ENCODE assay signal across 10 mouse cellular contexts in genomic region chr11:22628979-22629378, GRCm38 (mm10).
A peak's percentile ranks its signal among the peaks of the same experiment; 100 is the strongest.
DNase-seq lines count a peak whose midpoint lies in the region; ATAC-seq and TF ChIP-seq lines count a peak whose summit lies in the region.
"Had no signal": no experiment of that assay in that cellular context is flagged by ENCODE, and none has a peak within 500 bp of the region (broad histone marks: within the 10 kb centered on the region; RNA-seq: fewer than 3 reads in every experiment).

No protein-coding gene starts in this region.

- H3K27me3 ChIP-seq in heart, embryonic 11.5 days (ENCODE audit: control insufficient read depth, insufficient read depth, low read length), result no peaks in the 10 kb centered on the region
- no peaks in the 10 kb centered on the region for H3K27me3 ChIP-seq in kidney, postnatal 0 days (ENCODE audit: insufficient read depth, low read length)
- H3K27me3 ChIP-seq in hindbrain, embryonic 10.5 days (ENCODE audit: insufficient read depth, poor library complexity, severe bottlenecking), result no peaks in the 10 kb centered on the region
- H3K27me3 ChIP-seq: forebrain, embryonic 13.5 days; midbrain, embryonic 13.5 days had no signal

- no peak overlapping the region for H3K27ac ChIP-seq in heart, embryonic 11.5 days (ENCODE audit: low read depth, low read length)
- H3K27ac ChIP-seq in kidney, postnatal 0 days, result peak overlapping the region; percentile 86
- no peak overlapping the region for H3K27ac ChIP-seq in hindbrain, embryonic 10.5 days
- H3K27ac ChIP-seq: forebrain, embryonic 13.5 days; midbrain, embryonic 13.5 days had no signal

- H3K9ac ChIP-seq in heart, embryonic 11.5 days (ENCODE audit: low read depth, low read length), result no peak overlapping the region
- no peak overlapping the region for H3K9ac ChIP-seq in kidney, postnatal 0 days (ENCODE audit: low read depth, low read length)
- H3K9ac ChIP-seq: forebrain, embryonic 13.5 days; midbrain, embryonic 13.5 days had no signal

- no peak overlapping the region for H3K4me3 ChIP-seq in heart, embryonic 11.5 days (ENCODE audit: low read depth, low read length)
- H3K4me3 ChIP-seq in kidney, postnatal 0 days (replicated peaks; ENCODE audit: low read depth, low read length), result no peak overlapping the region
- no peak overlapping the region for H3K4me3 ChIP-seq in hindbrain, embryonic 10.5 days
- H3K4me3 ChIP-seq: forebrain, embryonic 13.5 days; midbrain, embryonic 13.5 days had no signal

- ATAC-seq in heart, embryonic 11.5 days (replicated peaks; ENCODE audit: insufficient number of reproducible peaks, low FRiP score, low TSS enrichment), result no peak
- ATAC-seq in kidney, postnatal 0 days (replicated peaks; ENCODE audit: low FRiP score, low read depth), result no peak
- no peak for ATAC-seq in CD4-positive, CD25-positive, alpha-beta regulatory T cell, adult 4 months
- ATAC-seq: forebrain, embryonic 13.5 days; midbrain, embryonic 13.5 days had no signal

- peaks cover 9% of the 10 kb centered on the region for H3K4me1 ChIP-seq in heart, embryonic 11.5 days (ENCODE audit: control insufficient read depth, insufficient read depth, low read length)
- peaks cover 15% of the 10 kb centered on the region; the same call in 1 of the 2 replicates for H3K4me1 ChIP-seq in kidney, postnatal 0 days (replicated peaks; ENCODE audit: insufficient read depth, low read length)
- H3K4me1 ChIP-seq in hindbrain, embryonic 10.5 days (replicated peaks), result peaks cover 22% of the 10 kb centered on the region; the same call in 1 of the 2 replicates

- DNase-seq in heart, adult 11 months, result peak; percentile 99
- DNase-seq in heart, adult 9 months (ENCODE audit: low spot score in 2 of 2), result peak; percentile 77 to 87
- peak; percentile 79 for DNase-seq in kidney, postnatal 0 days (ENCODE audit: low spot score)
- DNase-seq in skeletal muscle tissue, adult 2 months (ENCODE audit: low read depth, low spot score), result peak; percentile 74
- no peak for DNase-seq in hindbrain, embryonic 10.5 days (ENCODE audit: low spot score)
- DNase-seq in retina, embryonic 14.5 days (ENCODE audit: low spot score), result no peak

- H3K36me3 ChIP-seq in heart, embryonic 11.5 days (ENCODE audit: control insufficient read depth, insufficient read depth, low read length), result no peaks in the 10 kb centered on the region
- no peaks in the 10 kb centered on the region for H3K36me3 ChIP-seq in kidney, postnatal 0 days (ENCODE audit: insufficient read depth, low read length)
- H3K36me3 ChIP-seq in hindbrain, embryonic 10.5 days, result no peaks in the 10 kb centered on the region
- H3K36me3 ChIP-seq: midbrain, embryonic 13.5 days had no signal

- WGBS in heart, embryonic 11.5 days (ENCODE audit: insufficient replicate concordance), result 64% methylated on average over 5 of the region's 5 CpGs
- WGBS in kidney, postnatal 0 days, result 61% methylated on average over 5 of the region's 5 CpGs
- 81% methylated on average over 5 of the region's 5 CpGs for WGBS in hindbrain, embryonic 10.5 days

- TF ChIP-seq CTCF in kidney, postnatal 0 days (IDR thresholded peaks at IDR 0.05; ENCODE audit: low read depth), result no peak

- no peaks in the 10 kb centered on the region for H3K9me3 ChIP-seq in heart, embryonic 11.5 days (replicated peaks; ENCODE audit: control insufficient read depth, low read length)
- H3K9me3 ChIP-seq in kidney, postnatal 0 days (replicated peaks; ENCODE audit: low read length), result no peaks in the 10 kb centered on the region
- H3K9me3 ChIP-seq in hindbrain, embryonic 10.5 days, result no peaks in the 10 kb centered on the region
- H3K9me3 ChIP-seq: forebrain, embryonic 13.5 days; midbrain, embryonic 13.5 days had no signal

- H3K4me2 ChIP-seq in heart, embryonic 11.5 days, result no peak overlapping the region
- H3K4me2 ChIP-seq in kidney, postnatal 0 days (ENCODE audit: low read length), result no peak overlapping the region

Comparison
In these comparisons a context has a peak if more than half of its experiments do, and no peak if none do; other contexts are left out.
1. DNase-seq: peak in heart, adult 11 months (single experiment), heart, adult 9 months (2 of 2), kidney, postnatal 0 days (single experiment) and skeletal muscle tissue, adult 2 months (single experiment); none in hindbrain, embryonic 10.5 days (single experiment) and retina, embryonic 14.5 days (single experiment).